In genomic region chr3:41496931-41497710, GRCm38 (mm10) we compare ENCODE assay signal across 17 mouse cellular contexts. TPM values are rescaled to one million over a fixed set of nuclear protein-coding genes. Genes with fewer than 3 reads are reported as not detected.
A peak's percentile ranks its signal among the peaks of the same experiment; 100 is the strongest.
DNase-seq lines count a peak whose midpoint lies in the region; ATAC-seq lines count a peak whose summit lies in the region.
"Had no signal": no experiment of that assay in that cellular context is flagged by ENCODE, and none has a peak within 500 bp of the region (broad histone marks: within the 10 kb centered on the region; RNA-seq: fewer than 3 reads in every experiment).

No protein-coding gene starts in this region.

- H3K27ac ChIP-seq in heart, embryonic 14.5 days (replicated peaks in 1 of 2; ENCODE audit: control insufficient read depth in 1 of 2, insufficient read depth in 1 of 2, low read depth in 2 of 2, low read length in 2 of 2) = no peak overlapping the region

- peak overlapping the region; percentile 44 for H3K4me2 ChIP-seq in heart, embryonic 14.5 days (ENCODE audit: low read length)
- H3K4me2 ChIP-seq: lung, embryonic 14.5 days; midbrain, embryonic 11.5 days had no signal

- H3K4me3 ChIP-seq in heart, embryonic 14.5 days (ENCODE audit: control insufficient read depth in 1 of 2, insufficient read depth in 1 of 2, low read depth in 1 of 2, low read length in 2 of 2) = peak overlapping the region in 1 of 2 experiments; percentile 17; a peak in 1 of 4 replicates
- H3K4me3 ChIP-seq: myocyte had no signal

- no peaks in the 10 kb centered on the region for H3K36me3 ChIP-seq in heart, embryonic 14.5 days (ENCODE audit: control insufficient read depth, insufficient read depth, low read length)

- H3K9me3 ChIP-seq in heart, embryonic 14.5 days (ENCODE audit: control insufficient read depth, low read length) = no peaks in the 10 kb centered on the region

- intact Hi-C loops in heart, postnatal 36 days (cut with DNase I) = loop anchor here (5.0 kb wide), 1 partner anchor 65 kb away; no protein-coding TSS in a partner anchor

- no peak overlapping the region for H3K9ac ChIP-seq in heart, embryonic 14.5 days (ENCODE audit: low read length)
- H3K9ac ChIP-seq: forebrain, postnatal 0 days; lung, embryonic 14.5 days had no signal

- H3K27me3 ChIP-seq in heart, embryonic 14.5 days (ENCODE audit: control insufficient read depth, insufficient read depth, low read length) = no peaks in the 10 kb centered on the region

- no peak for ATAC-seq in heart, embryonic 14.5 days (ENCODE audit: insufficient number of reproducible peaks, insufficient read depth, low FRiP score, low read depth)
- ATAC-seq in granulocyte monocyte progenitor cell, adult 5-6 weeks (replicated peaks; ENCODE audit: poor library complexity, severe bottlenecking) = peak; percentile 21
- peak; percentile 27 for ATAC-seq in megakaryocyte progenitor cell, adult 5-6 weeks (replicated peaks; ENCODE audit: poor library complexity)
- ATAC-seq: forebrain, postnatal 0 days had no signal

- H3K4me1 ChIP-seq in heart, embryonic 14.5 days (ENCODE audit: control insufficient read depth in 2 of 2, insufficient read depth in 2 of 2, low read length in 2 of 2) = peaks cover 0 to 2% of the 10 kb centered on the region in 2 experiments; a peak in 2 of 4 replicates

- 38% methylated on average over 11 of the region's 13 CpGs for WGBS in heart, embryonic 14.5 days

- no peak for DNase-seq in heart, postnatal 36 days
- DNase-seq in lung, postnatal 10 days = peak; percentile 57
- DNase-seq in lung, postnatal 25 days (ENCODE audit: low spot score) = no peak
- no peak for DNase-seq in embryo, embryonic 11 days
- no peak for DNase-seq in retina, embryonic 14.5 days (ENCODE audit: low spot score)
- DNase-seq: adrenal gland, postnatal 14 days; cerebellum, adult 9-10 months; forebrain, postnatal 0 days; gastrocnemius, postnatal 36 days; kidney, postnatal 14 days; lung, embryonic 14.5 days; right cerebral cortex, postnatal 25 days had no signal

RNA-seq across cellular contexts. Expression of gene Jade1, which starts 58.4 kb away (rescaled TPM):
- polyA plus RNA-seq in heart, embryonic 14.5 days (2014; fragmentation: Nextera tagmentation; extraction: Ambion mirVana) = 16.9 and 17.3 TPM in 2 replicates
- total RNA-seq in heart, postnatal 36 days (2021) = 10 to 100 TPM; 30.2 to 41.1 TPM
- 32.6 and 53.3 TPM in 2 replicates for total RNA-seq in granulocyte monocyte progenitor cell, adult 5-6 weeks (2014; fragmentation: Nextera tagmentation)
- 38.8 and 72.7 TPM in 2 replicates for total RNA-seq in granulocyte monocyte progenitor cell, adult 5-6 weeks (2017)
- 45.3 and 47.8 TPM in 2 replicates for total RNA-seq in megakaryocyte progenitor cell, adult 5-6 weeks (2015)
- 34.6 and 38.7 TPM in 2 replicates for total RNA-seq in megakaryocyte progenitor cell, adult 5-6 weeks (2017)
